Mouse (Mus musculus): ENCODE measurements around the gene Opn1sw.

DNA sequence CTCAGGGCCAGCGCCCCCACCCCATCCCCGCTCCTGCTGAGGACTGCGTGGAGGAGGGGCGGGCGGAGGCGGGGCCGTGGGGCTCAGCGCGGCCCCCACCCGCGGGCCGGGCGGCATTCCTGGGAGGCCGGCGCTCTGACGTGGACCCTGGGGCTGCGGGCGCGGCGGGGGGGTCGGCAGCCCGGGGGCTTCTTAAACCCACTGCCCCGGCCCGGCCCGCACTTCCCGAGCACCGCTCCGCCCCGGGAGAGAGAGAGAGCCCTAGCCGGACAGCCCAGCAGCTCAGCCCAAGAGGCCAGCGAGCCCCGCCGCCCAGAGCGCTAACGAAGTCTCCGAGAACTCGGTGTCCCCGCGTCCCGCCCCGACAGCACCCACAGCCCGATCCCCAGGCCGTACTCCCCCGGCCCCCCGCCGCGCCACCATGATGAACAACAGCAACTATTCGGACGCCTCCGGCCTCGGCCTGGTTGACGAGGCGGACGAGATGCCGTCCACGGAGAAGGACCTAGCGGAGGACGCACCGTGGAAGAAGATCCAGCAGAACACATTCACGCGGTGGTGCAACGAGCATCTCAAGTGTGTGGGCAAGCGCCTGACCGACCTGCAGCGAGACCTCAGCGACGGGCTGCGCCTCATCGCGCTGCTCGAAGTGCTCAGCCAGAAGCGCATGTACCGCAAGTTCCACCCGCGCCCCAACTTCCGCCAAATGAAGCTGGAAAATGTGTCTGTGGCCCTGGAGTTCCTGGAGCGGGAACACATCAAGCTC, 45.0 kb upstream of the Opn1sw start, which contains the start of gene Flnc:
- TF ChIP-seq POLR2A (IDR thresholded peaks at IDR 0.05; ENCODE audit: low read depth, low read length), result no peak
- no peak for TF ChIP-seq CTCF (IDR thresholded peaks at IDR 0.05; ENCODE audit: extremely low read depth, insufficient read length, insufficient replicate concordance, low read depth, low read length)
